Mouse (Mus musculus): ENCODE measurements at regions not wholly inside any gene's neighbourhood (a gene's known extent, or its start where the extent isn't known, plus 50 kb on each side); places are given as distances from the start of the nearest gene placed in this dataset.

DNA sequence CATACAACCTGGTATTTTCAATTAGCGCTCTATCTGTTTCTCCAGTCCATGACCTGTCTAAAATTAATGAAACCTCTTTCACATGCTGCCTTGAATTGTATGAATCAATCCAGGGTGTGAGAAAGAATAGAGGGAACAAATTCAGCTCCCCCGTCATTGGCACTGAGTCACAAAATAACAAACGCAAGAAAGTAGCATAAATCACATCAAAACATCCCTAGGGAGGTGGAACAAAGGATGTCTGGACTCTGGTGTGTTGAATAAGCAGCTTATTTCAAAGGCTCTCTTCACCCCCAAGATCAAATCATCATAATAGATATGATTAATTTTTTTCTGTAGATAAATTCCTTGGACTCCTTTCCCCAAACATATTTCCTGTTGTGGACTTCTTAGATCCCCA is 148.6 kb downstream of the Ptbp2 start:
- no peak for TF ChIP-seq CTCF (IDR thresholded peaks at IDR 0.05)
- no peak for TF ChIP-seq EP300 (IDR thresholded peaks at IDR 0.05)
